Mouse (Mus musculus): Measurements from ENCODE around the gene Akr1b3. TPM values are rescaled to one million over a fixed set of nuclear protein-coding genes. Genes with fewer than 3 reads are reported as not detected.

Akr1b3 gene
- polyA plus RNA-seq (2015; fragmentation: Nextera tagmentation; extraction: Ambion mirVana), result 113 TPM in 2 replicates

DNA sequence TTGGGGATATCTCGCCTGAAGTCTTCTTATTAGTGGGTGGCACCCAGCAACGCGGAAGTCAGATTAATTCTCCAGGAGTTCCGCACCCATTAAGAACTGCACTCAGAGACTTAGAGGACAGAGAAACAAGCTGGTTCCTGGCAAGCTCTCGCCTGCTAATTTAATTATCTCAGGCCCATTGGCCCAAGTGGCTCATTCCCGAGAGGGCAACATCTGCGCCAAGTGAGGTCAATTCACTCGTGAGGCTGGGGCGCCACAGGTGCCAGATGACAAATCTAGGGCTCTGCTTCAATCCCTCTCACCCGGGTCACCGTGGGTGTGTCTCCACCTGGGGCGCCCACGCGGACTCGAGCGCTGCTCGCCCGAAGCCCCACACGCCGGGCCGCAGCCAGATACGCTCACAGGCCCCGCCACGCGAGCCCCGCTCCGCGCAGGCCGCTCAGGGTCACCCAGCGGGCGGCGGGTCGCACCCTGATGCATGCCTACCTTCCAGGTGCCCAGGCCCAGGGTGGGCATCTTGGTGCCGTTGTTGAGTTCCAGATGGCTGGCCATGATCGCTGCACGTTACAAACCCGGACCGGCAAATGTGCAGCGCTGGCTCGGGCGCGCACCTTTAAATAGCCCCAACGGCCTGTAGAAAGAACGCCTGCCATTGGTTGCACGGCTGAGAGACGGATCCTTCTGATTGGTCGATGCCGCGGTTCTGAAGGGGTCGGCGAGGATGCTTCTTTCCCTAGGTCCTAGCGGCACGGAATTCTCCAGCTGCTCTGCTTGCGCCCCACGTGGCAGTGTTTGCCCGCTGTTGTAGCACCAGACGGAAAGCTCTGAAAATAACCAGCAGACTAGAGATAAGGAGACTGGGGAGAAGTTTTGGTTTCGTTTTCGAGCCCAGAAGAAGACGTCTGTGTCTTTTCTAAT, at the start of gene Akr1b3:
Gene Akr1b3, minus strand, starts transcription at position 625 of the 918 bp plus-strand sequence.

DNA sequence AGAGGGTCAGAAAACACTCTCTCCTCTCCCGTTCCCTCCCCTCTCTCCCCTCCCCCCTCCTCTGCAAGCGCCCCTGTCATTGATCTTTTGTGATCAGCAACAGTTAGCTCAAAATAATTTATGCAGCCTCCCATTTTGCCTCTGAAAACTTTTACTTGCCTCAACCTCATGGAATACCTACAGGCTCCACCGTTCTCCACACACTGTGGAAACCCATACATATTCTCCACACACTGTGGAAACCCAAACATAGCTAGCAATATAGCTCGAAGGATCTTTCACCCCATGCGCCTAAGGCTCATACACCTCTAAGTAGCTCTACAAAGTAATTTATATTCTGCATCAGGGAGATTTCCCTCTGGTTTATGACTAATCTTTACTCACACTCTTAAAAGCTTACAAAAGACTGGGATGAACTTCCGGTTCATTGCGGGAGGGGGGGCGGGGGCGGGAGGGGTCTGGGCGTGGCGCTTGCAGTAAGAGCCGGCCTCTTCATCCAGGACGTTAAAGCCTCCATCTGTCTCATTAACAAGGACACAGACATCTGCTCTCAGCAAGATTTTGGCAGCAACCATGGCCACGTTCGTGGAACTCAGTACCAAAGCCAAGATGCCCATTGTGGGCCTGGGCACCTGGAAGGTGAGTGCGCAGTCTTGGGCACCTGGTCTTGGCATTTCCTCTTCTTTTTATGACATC, 36.5 kb upstream of the Akr1b3 start, which contains the start of gene Akr1b8:
Gene Akr1b8, plus strand, starts transcription at position 462 of the 696 bp plus-strand sequence.

Other genes with a start within 250 kb of the Akr1b3 start
- 29.3 and 34.0 TPM in 2 replicates for gene Slc35b4, start 140.4 kb downstream of the Akr1b3 start, polyA plus RNA-seq (2015; fragmentation: Nextera tagmentation; extraction: Ambion mirVana)
- 3.8 and 4.1 TPM in 2 replicates for gene Akr1b8, start 36.6 kb upstream of the Akr1b3 start, polyA plus RNA-seq (2015; fragmentation: Nextera tagmentation; extraction: Ambion mirVana)
- 25.1 and 27.8 TPM in 2 replicates for gene Akr1b10, start 66.7 kb upstream of the Akr1b3 start, polyA plus RNA-seq (2015; fragmentation: Nextera tagmentation; extraction: Ambion mirVana)
- 0.27 and 0.53 TPM in 2 replicates for gene Akr1b7, start 94.9 kb upstream of the Akr1b3 start, polyA plus RNA-seq (2015; fragmentation: Nextera tagmentation; extraction: Ambion mirVana)
- gene Bpgm, start 158.7 kb upstream of the Akr1b3 start, polyA plus RNA-seq (2015; fragmentation: Nextera tagmentation; extraction: Ambion mirVana), result 67.8 and 75.5 TPM in 2 replicates